Mouse (Mus musculus) olfactory bulb, adult 2 months (tissue): Measurements from ENCODE around the gene Palld.

ENCODE experiments used
- CTCF ChIP-seq: fragments of 200-500 bp; IDR thresholded peaks from 2 replicates; pipeline ENCODE4 v1.5.1; 2012; ENCODE audit warnings: low read depth, mild to moderate bottlenecking, low read length, moderate library complexity; ENCODE audit not compliant: insufficient read depth
- POLR2A ChIP-seq: fragments of 200-500 bp; IDR thresholded peaks from 2 replicates; pipeline ENCODE4 v1.6.1; 2012; ENCODE audit warnings: mild to moderate bottlenecking, low read depth, low read length, moderate library complexity; ENCODE audit not compliant: insufficient read depth

- TF ChIP-seq POLR2A: no peak
- no peak for TF ChIP-seq CTCF
Observed at GRCm38 (mm10) chr8:61722226-61722625, 180.3 kb downstream of the Palld start.
